13 mouse cellular contexts compared by ENCODE assay signal in the genomic region with DNA sequence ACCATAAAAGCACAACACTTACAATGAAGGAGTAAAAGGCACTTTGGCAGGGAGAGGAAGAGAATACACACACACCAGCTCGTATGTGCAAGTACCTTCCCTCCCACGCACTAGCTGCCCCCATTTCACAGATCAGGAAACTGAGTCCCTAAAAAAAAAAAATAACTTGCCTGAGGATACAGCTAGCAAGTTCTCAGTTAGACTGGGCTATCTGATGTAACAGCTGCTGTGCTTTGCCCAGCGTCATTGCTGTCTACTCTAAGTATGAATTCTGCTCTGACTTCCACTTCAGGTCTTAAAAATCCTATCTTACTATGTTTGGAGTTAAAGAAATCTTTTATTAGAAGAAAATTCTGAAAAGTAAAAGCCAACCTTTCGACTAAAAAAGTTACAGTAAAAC. TPM values are rescaled to one million over a fixed set of nuclear protein-coding genes. Genes with fewer than 3 reads are reported as not detected.
DNase-seq lines count a peak whose midpoint lies in the region; ATAC-seq and TF ChIP-seq lines count a peak whose summit lies in the region.
"Had no signal": no experiment of that assay in that cellular context is flagged by ENCODE, and none has a peak within 500 bp of the region (broad histone marks: within the 10 kb centered on the region; RNA-seq: fewer than 3 reads in every experiment).

No protein-coding gene starts in this region.

- no peaks in the 10 kb centered on the region for H3K27me3 ChIP-seq in intestine, postnatal 0 days (replicated peaks; ENCODE audit: control insufficient read depth, insufficient read depth, low read length)
- no peaks in the 10 kb centered on the region for H3K27me3 ChIP-seq in intestine, embryonic 16.5 days (replicated peaks; ENCODE audit: control insufficient read depth, insufficient read depth, low read length)
- H3K27me3 ChIP-seq in neural tube, embryonic 13.5 days = no peaks in the 10 kb centered on the region
- no peaks in the 10 kb centered on the region for H3K27me3 ChIP-seq in neural tube, embryonic 15.5 days (replicated peaks)
- H3K27me3 ChIP-seq in liver, embryonic 11.5 days (replicated peaks; ENCODE audit: control insufficient read depth, insufficient read depth, low read length) = no peaks in the 10 kb centered on the region
- H3K27me3 ChIP-seq in stomach, postnatal 0 days (ENCODE audit: control insufficient read depth, insufficient read depth, low read length) = no peaks in the 10 kb centered on the region
- H3K27me3 ChIP-seq: hindbrain, embryonic 15.5 days had no signal

- TF ChIP-seq CTCF in intestine, postnatal 0 days (IDR thresholded peaks at IDR 0.05; ENCODE audit: low read depth) = no peak
- TF ChIP-seq CTCF in stomach, postnatal 0 days (IDR thresholded peaks at IDR 0.05; ENCODE audit: low read depth) = no peak

- no peaks in the 10 kb centered on the region for H3K4me1 ChIP-seq in intestine, postnatal 0 days (replicated peaks; ENCODE audit: control insufficient read depth, insufficient read depth, low read length)
- peaks cover 19% of the 10 kb centered on the region for H3K4me1 ChIP-seq in intestine, embryonic 16.5 days (ENCODE audit: control insufficient read depth, insufficient read depth, low read length)
- peaks cover 16% of the 10 kb centered on the region for H3K4me1 ChIP-seq in neural tube, embryonic 13.5 days (replicated peaks)
- H3K4me1 ChIP-seq in neural tube, embryonic 15.5 days = peaks cover 15% of the 10 kb centered on the region
- H3K4me1 ChIP-seq in liver, embryonic 11.5 days (replicated peaks; ENCODE audit: control insufficient read depth, insufficient read depth, low read length) = peaks cover 22% of the 10 kb centered on the region
- H3K4me1 ChIP-seq in stomach, postnatal 0 days (replicated peaks; ENCODE audit: control insufficient read depth, insufficient read depth) = no peaks in the 10 kb centered on the region

- H3K27ac ChIP-seq in intestine, postnatal 0 days (ENCODE audit: low read depth, low read length) = no peak overlapping the region
- H3K27ac ChIP-seq in intestine, embryonic 16.5 days (ENCODE audit: low read length) = no peak overlapping the region
- no peak overlapping the region for H3K27ac ChIP-seq in neural tube, embryonic 13.5 days (replicated peaks)
- H3K27ac ChIP-seq in neural tube, embryonic 15.5 days (replicated peaks) = no peak overlapping the region
- no peak overlapping the region; the same call in 1 of the 2 replicates for H3K27ac ChIP-seq in liver, embryonic 11.5 days (ENCODE audit: low read depth, low read length)
- H3K27ac ChIP-seq in stomach, postnatal 0 days (replicated peaks) = no peak overlapping the region
- H3K27ac ChIP-seq: hindbrain, embryonic 15.5 days had no signal

- ATAC-seq in intestine, postnatal 0 days = no peak
- ATAC-seq in intestine, embryonic 16.5 days = no peak
- no peak for ATAC-seq in neural tube, embryonic 13.5 days (ENCODE audit: low read depth)
- no peak for ATAC-seq in neural tube, embryonic 15.5 days (ENCODE audit: low FRiP score)
- ATAC-seq in liver, embryonic 11.5 days (replicated peaks; ENCODE audit: low FRiP score) = no peak
- ATAC-seq in stomach, postnatal 0 days (ENCODE audit: low FRiP score, low TSS enrichment) = no peak
- ATAC-seq: forebrain, embryonic 14.5 days had no signal

- H3K9ac ChIP-seq in intestine, postnatal 0 days (ENCODE audit: low read depth, low read length) = no peak overlapping the region
- no peak overlapping the region for H3K9ac ChIP-seq in intestine, embryonic 16.5 days (ENCODE audit: low read depth, low read length)
- no peak overlapping the region for H3K9ac ChIP-seq in neural tube, embryonic 13.5 days
- no peak overlapping the region for H3K9ac ChIP-seq in neural tube, embryonic 15.5 days (replicated peaks)
- H3K9ac ChIP-seq in liver, embryonic 11.5 days (ENCODE audit: low read depth, low read length) = no peak overlapping the region
- no peak overlapping the region for H3K9ac ChIP-seq in stomach, postnatal 0 days (ENCODE audit: low read length)
- H3K9ac ChIP-seq: hindbrain, embryonic 15.5 days had no signal

- H3K4me3 ChIP-seq in intestine, postnatal 0 days (ENCODE audit: low read depth, low read length) = no peak overlapping the region
- no peak overlapping the region for H3K4me3 ChIP-seq in intestine, embryonic 16.5 days (ENCODE audit: low read length)
- H3K4me3 ChIP-seq in neural tube, embryonic 13.5 days = 0 out of 2 replicates have a peak overlapping the region, but pooled peaks have one; percentile 7
- no peak overlapping the region for H3K4me3 ChIP-seq in neural tube, embryonic 15.5 days (replicated peaks)
- peak overlapping the region; percentile 97 for H3K4me3 ChIP-seq in liver, embryonic 11.5 days (ENCODE audit: low read depth, low read length)
- peak overlapping the region; percentile 94; the same call in 1 of the 2 replicates for H3K4me3 ChIP-seq in stomach, postnatal 0 days (ENCODE audit: low read depth, low read length)

- no peak for TF ChIP-seq EP300 in stomach, postnatal 0 days (optimal IDR thresholded peaks at IDR 0.05)

- WGBS in intestine, postnatal 0 days = 70% methylated on average over 4 of the region's 4 CpGs
- WGBS in intestine, embryonic 16.5 days = 74% methylated on average over 4 of the region's 4 CpGs
- WGBS in neural tube, embryonic 13.5 days = 86% methylated on average over 4 of the region's 4 CpGs
- WGBS in neural tube, embryonic 15.5 days = 89% methylated on average over 4 of the region's 4 CpGs
- 46% methylated on average over 4 of the region's 4 CpGs for WGBS in liver, embryonic 11.5 days
- 75% methylated on average over 4 of the region's 4 CpGs for WGBS in stomach, postnatal 0 days

- no peaks in the 10 kb centered on the region for H3K36me3 ChIP-seq in intestine, postnatal 0 days (ENCODE audit: control insufficient read depth, insufficient read depth)
- no peaks in the 10 kb centered on the region for H3K36me3 ChIP-seq in intestine, embryonic 16.5 days (ENCODE audit: control insufficient read depth, insufficient read depth, low read length)
- no peaks in the 10 kb centered on the region for H3K36me3 ChIP-seq in neural tube, embryonic 13.5 days
- no peaks in the 10 kb centered on the region for H3K36me3 ChIP-seq in neural tube, embryonic 15.5 days
- H3K36me3 ChIP-seq in liver, embryonic 11.5 days (ENCODE audit: control insufficient read depth, insufficient read depth, low read length) = no peaks in the 10 kb centered on the region
- no peaks in the 10 kb centered on the region for H3K36me3 ChIP-seq in stomach, postnatal 0 days (ENCODE audit: control insufficient read depth, insufficient read depth, low read length)
- H3K36me3 ChIP-seq: hindbrain, embryonic 15.5 days had no signal

- DNase-seq in liver, embryonic 11.5 days (ENCODE audit: low spot score) = no peak
- no peak for DNase-seq in stomach, postnatal 0 days (ENCODE audit: low spot score)
- DNase-seq in thymus, postnatal 14 days = no peak
- no peak for DNase-seq in right cerebral cortex, postnatal 10 days (ENCODE audit: low spot score in 2 of 2)
- DNase-seq: cerebellum, adult 9-10 months; gastrocnemius, postnatal 14 days; spleen, adult 18-20 months had no signal

- H3K9me3 ChIP-seq in intestine, postnatal 0 days (ENCODE audit: control insufficient read depth) = no peaks in the 10 kb centered on the region
- no peaks in the 10 kb centered on the region for H3K9me3 ChIP-seq in intestine, embryonic 16.5 days (ENCODE audit: control insufficient read depth, low read length)
- no peaks in the 10 kb centered on the region for H3K9me3 ChIP-seq in neural tube, embryonic 13.5 days
- no peaks in the 10 kb centered on the region for H3K9me3 ChIP-seq in neural tube, embryonic 15.5 days (replicated peaks)
- H3K9me3 ChIP-seq in liver, embryonic 11.5 days (ENCODE audit: control insufficient read depth, low read length) = no peaks in the 10 kb centered on the region
- H3K9me3 ChIP-seq in stomach, postnatal 0 days (ENCODE audit: control insufficient read depth, low read length) = no peaks in the 10 kb centered on the region
- H3K9me3 ChIP-seq: hindbrain, embryonic 15.5 days had no signal

- peak overlapping the region; percentile 77; the same call in 1 of the 2 replicates for H3K4me2 ChIP-seq in intestine, postnatal 0 days (replicated peaks; ENCODE audit: low read depth)
- no peak overlapping the region; the same call in 1 of the 2 replicates for H3K4me2 ChIP-seq in intestine, embryonic 16.5 days (ENCODE audit: low read depth, low read length)
- H3K4me2 ChIP-seq in neural tube, embryonic 13.5 days = no peak overlapping the region
- H3K4me2 ChIP-seq in neural tube, embryonic 15.5 days = no peak overlapping the region
- peak overlapping the region; percentile 68 for H3K4me2 ChIP-seq in liver, embryonic 11.5 days
- peak overlapping the region; percentile 82 for H3K4me2 ChIP-seq in stomach, postnatal 0 days (replicated peaks; ENCODE audit: low read depth)

RNA-seq across cellular contexts. Expression of gene Ern1, which starts 2.0 kb away (rescaled TPM):
- polyA plus RNA-seq in intestine, postnatal 0 days (2015; fragmentation: Nextera tagmentation; extraction: Ambion mirVana) = 1.6 and 2.9 TPM in 2 replicates
- polyA plus RNA-seq in intestine, embryonic 16.5 days (2015; fragmentation: Nextera tagmentation; extraction: Ambion mirVana) = 4.1 TPM in 2 replicates
- 5.7 and 6.4 TPM in 2 replicates for polyA plus RNA-seq in neural tube, embryonic 13.5 days (2015; fragmentation: Nextera tagmentation; extraction: Ambion mirVana)
- 4.1 and 6.5 TPM in 2 replicates for polyA plus RNA-seq in neural tube, embryonic 15.5 days (2015; fragmentation: Nextera tagmentation; extraction: Ambion mirVana)
- 6.3 and 7.5 TPM in 2 replicates for polyA plus RNA-seq in liver, embryonic 11.5 days (2014; fragmentation: Nextera tagmentation; extraction: Ambion mirVana)
- 3.0 and 3.7 TPM in 2 replicates for polyA plus RNA-seq in stomach, postnatal 0 days (2015; fragmentation: Nextera tagmentation; extraction: Ambion mirVana)

Comparison
In these comparisons a context has a peak if more than half of its experiments do, and no peak if none do; other contexts are left out.
1. H3K4me2 ChIP-seq: peak in intestine, postnatal 0 days (single experiment), liver, embryonic 11.5 days (single experiment) and stomach, postnatal 0 days (single experiment); none in intestine, embryonic 16.5 days (single experiment), neural tube, embryonic 13.5 days (single experiment) and neural tube, embryonic 15.5 days (single experiment).
2. H3K4me3 ChIP-seq: peak in neural tube, embryonic 13.5 days (single experiment), liver, embryonic 11.5 days (single experiment) and stomach, postnatal 0 days (single experiment); none in intestine, postnatal 0 days (single experiment), intestine, embryonic 16.5 days (single experiment) and neural tube, embryonic 15.5 days (single experiment).